Mouse (Mus musculus) heart, postnatal 0 days (tissue): ENCODE measurements around the gene Dgat2. TPM values are rescaled to one million over a fixed set of nuclear protein-coding genes. Genes with fewer than 3 reads are reported as not detected.

Source experiments
- ATAC-seq: fragments of 200-750 bp; cut with Nextera tagmentation; 2 replicates; pipeline ENCODE4 v1.8.0; 2017; ENCODE audit warnings: low read depth, moderate number of reproducible peaks, moderate library complexity; ENCODE audit not compliant: insufficient read depth
- DNase-seq: peaks from one replicate; pipeline ENCODE4 v3.0.0-alpha.2; 2016; ENCODE audit warnings: low spot score
- H3K27ac ChIP-seq: fragments of 300-500 bp; sonication (generic); 2 replicates; pipeline ENCODE4 v1.5.1; 2014; ENCODE audit warnings: low read depth, mild to moderate bottlenecking
- H3K27me3 ChIP-seq: fragments of 300-500 bp; sonication (generic); 2 replicates; pipeline ENCODE4 v1.6.1; 2014; ENCODE audit warnings: low read length, mixed read lengths; ENCODE audit not compliant: control insufficient read depth, insufficient read depth
- H3K36me3 ChIP-seq: fragments of 300-500 bp; sonication (generic); replicated peaks from 2 replicates; pipeline ENCODE4 v1.6.1; 2014; ENCODE audit warnings: low read length, mixed read lengths; ENCODE audit not compliant: control insufficient read depth, insufficient read depth
- H3K4me1 ChIP-seq: fragments of 300-500 bp; sonication (generic); 2 replicates; pipeline ENCODE4 v1.6.1; 2014; ENCODE audit warnings: antibody characterized with exemption; ENCODE audit not compliant: control insufficient read depth, insufficient read depth
- H3K4me2 ChIP-seq: fragments of 300-500 bp; sonication (generic); 2 replicates; pipeline ENCODE4 v1.6.1; 2014; ENCODE audit warnings: low read depth, mild to moderate bottlenecking, low read length, moderate library complexity
- H3K4me3 ChIP-seq: fragments of 300-500 bp; sonication (generic); 2 replicates; pipeline ENCODE4 v1.5.1; 2014; ENCODE audit warnings: low read depth, low read length
- H3K9ac ChIP-seq: fragments of 300-500 bp; sonication (generic); replicated peaks from 2 replicates; pipeline ENCODE4 v1.6.1; 2014; ENCODE audit warnings: low read depth, low read length, mixed read lengths
- H3K9me3 ChIP-seq: fragments of 300-500 bp; sonication (generic); replicated peaks from 2 replicates; pipeline ENCODE4 v1.6.1; 2016; ENCODE audit warnings: low read length; ENCODE audit not compliant: control insufficient read depth
- CTCF ChIP-seq: IDR thresholded peaks from 2 replicates; pipeline ENCODE4 v1.5.1; 2016; ENCODE audit warnings: antibody characterized with exemption, control low read depth, low read depth
- EP300 ChIP-seq: IDR thresholded peaks from 2 replicates; pipeline ENCODE4 v1.6.1; 2016; ENCODE audit warnings: antibody characterized with exemption, low read depth
- WGBS: fragments of 180-500 bp; shearing (Covaris S2); extraction: QIAGEN DNeasy Blood & Tissue Kit; methylation state at CpG from one replicate; pipeline ENCODE4 v1.1.7; 2014; 5-methylcytosine and 5-hydroxymethylcytosine counted together
- polyA plus RNA-seq: library from polyadenylated mRNA; unstranded; fragments of >200 nt; fragmentation: Nextera tagmentation; extraction: Ambion mirVana; gene quantifications from 2 replicates; pipeline ENCODE4 v1.2.1, GENCODE M21; 2015
- total RNA-seq: library from RNA; depleted of rRNA; stranded (reverse); fragments of >200 nt; gene quantifications from 2 replicates; pipeline ENCODE4 v1.2.3, GENCODE M21; 2014; ENCODE audit warnings: low replicate concordance

Gene Dgat2
- total and polyA plus RNA-seq, 2 experiments from 2014 or later: 114 to 115 TPM

DNA sequence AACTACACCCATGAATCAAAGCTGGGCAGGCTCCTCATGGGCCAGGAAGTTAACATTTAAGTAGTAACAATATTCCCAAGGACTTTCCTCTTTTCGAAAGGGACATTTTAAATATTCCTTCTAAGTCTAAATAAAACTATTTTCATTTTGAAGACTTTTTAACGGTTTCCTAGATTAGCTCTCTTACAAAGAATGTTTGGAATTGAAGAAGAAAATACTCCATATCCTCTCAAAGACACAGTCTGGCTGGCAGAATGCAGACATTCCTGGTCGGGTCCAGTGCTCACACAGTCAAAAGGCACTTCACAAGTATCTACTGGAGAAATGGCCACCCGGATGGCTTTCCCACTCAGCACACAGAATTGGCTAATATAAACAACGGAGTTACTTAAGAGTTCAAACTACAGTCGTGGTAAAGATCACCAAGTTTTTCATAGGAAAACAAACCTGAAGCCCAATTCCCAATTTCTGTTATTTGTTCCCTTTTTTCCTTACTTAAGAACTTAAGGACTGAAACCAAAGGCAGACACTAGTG is 50.6 kb downstream of the Dgat2 start:
- DNase-seq (peak; percentile 55), ATAC-seq (no peak)
- WGBS: 30% methylated on average over 6 of the region's 6 CpGs
- H3K27me3 ChIP-seq: no peaks in the 10 kb centered on the region
- H3K4me3 ChIP-seq: no peak overlapping the region
- peak overlapping the region; percentile 79 for H3K27ac ChIP-seq
- no peaks in the 10 kb centered on the region for H3K9me3 ChIP-seq
- H3K9ac ChIP-seq: no peak overlapping the region
- TF ChIP-seq EP300 (no peak), CTCF (no peak)
- peaks cover 20% of the 10 kb centered on the region for H3K4me1 ChIP-seq
- no peaks in the 10 kb centered on the region for H3K36me3 ChIP-seq
- H3K4me2 ChIP-seq: peak overlapping the region; percentile 43

DNA sequence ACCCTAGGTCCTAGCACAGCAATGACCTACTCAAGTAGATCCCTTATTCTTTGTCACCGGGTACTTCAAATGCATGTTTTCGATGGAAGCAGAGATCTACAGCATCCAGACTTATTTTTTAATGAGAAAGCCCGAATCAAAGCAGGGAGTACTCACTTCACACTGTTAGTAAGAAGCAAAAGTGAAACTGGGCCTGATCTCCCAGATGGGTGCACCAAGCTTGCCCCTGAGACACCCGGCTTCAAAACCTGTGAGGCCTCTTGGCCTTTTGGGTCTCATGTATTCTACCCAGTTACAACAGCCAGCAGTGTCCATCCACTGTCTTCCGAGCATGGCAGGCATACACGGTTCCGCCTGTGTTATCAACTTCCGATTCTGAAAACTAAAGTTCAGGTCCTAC is 53.6 kb downstream of the Dgat2 start:
- TF ChIP-seq CTCF (no peak), EP300 (no peak)
- H3K4me1 ChIP-seq: peaks cover 35% of the 10 kb centered on the region
- 81% methylated on average over 8 of the region's 8 CpGs for WGBS

DNA sequence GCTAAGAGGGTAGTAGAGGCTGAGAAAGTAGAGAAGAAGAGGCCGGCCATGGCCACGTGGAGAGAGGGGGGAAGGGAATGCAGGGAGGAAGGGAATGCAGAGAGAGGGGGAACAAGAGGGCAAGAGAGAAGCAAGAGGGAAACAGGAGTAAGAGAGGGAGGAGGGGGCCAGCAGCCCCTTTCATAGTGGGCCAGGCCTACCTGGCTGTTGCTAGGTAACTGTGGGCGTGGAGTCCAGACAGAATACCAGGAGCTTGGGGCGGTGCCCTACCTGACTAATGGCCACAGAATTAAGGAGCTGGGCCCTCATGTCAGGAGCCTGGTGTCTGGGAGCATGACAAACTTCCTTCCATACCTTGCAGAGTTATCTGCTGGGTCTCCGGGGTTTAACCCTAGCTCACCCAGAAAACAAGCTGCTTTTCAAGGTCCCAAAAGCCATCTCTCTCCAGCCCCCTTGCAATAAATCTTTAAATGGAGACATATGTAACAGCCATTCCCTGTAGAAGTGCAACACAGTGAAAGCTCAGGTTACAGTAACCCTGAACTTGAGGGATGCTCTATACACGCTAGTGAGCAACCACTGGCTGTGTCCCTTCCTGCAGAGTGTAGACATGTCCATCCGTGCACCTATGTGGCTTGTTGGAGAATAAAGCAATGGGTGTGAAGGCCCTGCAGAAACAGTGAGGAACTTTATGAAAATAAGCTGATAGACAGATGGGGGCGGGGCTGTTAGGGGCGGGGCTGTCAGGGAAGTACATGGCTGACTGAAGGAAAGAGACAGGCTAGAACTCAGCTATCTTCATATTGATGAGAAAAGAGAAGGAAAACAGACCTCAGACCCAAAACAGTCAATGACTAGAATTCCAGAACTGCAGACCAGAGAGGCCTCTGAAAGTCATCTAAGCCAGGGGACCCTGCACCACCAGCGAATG is 54.2 kb downstream of the Dgat2 start:
- no peaks in the 10 kb centered on the region for H3K27me3 ChIP-seq
- ATAC-seq (no peak), DNase-seq (no peak)
- H3K9ac ChIP-seq: no peak overlapping the region
- no peaks in the 10 kb centered on the region for H3K36me3 ChIP-seq
- H3K27ac ChIP-seq: peak overlapping the region; percentile 49; the same call in 1 of the 2 replicates
- no peak overlapping the region for H3K4me2 ChIP-seq
- H3K9me3 ChIP-seq: no peaks in the 10 kb centered on the region
- TF ChIP-seq EP300: no peak
- TF ChIP-seq CTCF: no peak
- 63% methylated on average over 10 of the region's 10 CpGs for WGBS
- H3K4me3 ChIP-seq: no peak overlapping the region
- peaks cover 35% of the 10 kb centered on the region for H3K4me1 ChIP-seq

More for the DNA sequence above, 53.6 kb downstream of the Dgat2 start:
- no peaks in the 10 kb centered on the region for H3K27me3 ChIP-seq
- H3K4me3 ChIP-seq: no peak overlapping the region
- DNase-seq (no peak), ATAC-seq (no peak)
- no peak overlapping the region for H3K9ac ChIP-seq
- 0 out of 2 replicates have a peak overlapping the region, but pooled peaks have one; percentile 15 for H3K27ac ChIP-seq
- no peak overlapping the region for H3K4me2 ChIP-seq
- no peaks in the 10 kb centered on the region for H3K9me3 ChIP-seq
- H3K36me3 ChIP-seq: no peaks in the 10 kb centered on the region

DNA sequence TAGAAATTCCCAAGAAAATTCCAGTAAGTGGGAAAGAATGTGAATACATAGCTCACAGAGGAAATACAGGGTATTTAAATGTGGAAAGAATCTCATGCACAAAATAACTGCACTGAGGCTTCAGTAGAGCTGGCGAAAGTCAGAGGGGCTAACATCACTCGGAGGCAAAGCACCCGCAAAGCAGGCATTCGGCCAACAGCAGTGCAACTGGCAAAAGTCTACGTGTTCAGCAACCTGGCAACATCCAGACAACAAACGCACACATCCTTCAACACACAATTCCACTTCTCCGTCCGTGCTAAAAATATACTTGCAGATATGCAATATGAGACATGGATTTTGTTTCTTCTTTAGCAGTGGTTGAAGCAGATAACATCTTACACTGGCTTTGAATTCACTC is 56.5 kb downstream of the Dgat2 start:
- DNase-seq: peak; percentile 84
- no peaks in the 10 kb centered on the region for H3K36me3 ChIP-seq
- H3K9ac ChIP-seq: no peak overlapping the region
- H3K4me1 ChIP-seq: peaks cover 33% of the 10 kb centered on the region
- TF ChIP-seq EP300: no peak
- TF ChIP-seq CTCF: no peak
- H3K27me3 ChIP-seq: no peaks in the 10 kb centered on the region
- H3K27ac ChIP-seq: peak overlapping the region; percentile 71
- WGBS: 5% methylated on average over 8 of the region's 8 CpGs
- ATAC-seq: peak; percentile 76
- H3K4me2 ChIP-seq: peak overlapping the region; percentile 36; the same call in 1 of the 2 replicates
- H3K9me3 ChIP-seq: no peaks in the 10 kb centered on the region
- no peak overlapping the region for H3K4me3 ChIP-seq

DNA sequence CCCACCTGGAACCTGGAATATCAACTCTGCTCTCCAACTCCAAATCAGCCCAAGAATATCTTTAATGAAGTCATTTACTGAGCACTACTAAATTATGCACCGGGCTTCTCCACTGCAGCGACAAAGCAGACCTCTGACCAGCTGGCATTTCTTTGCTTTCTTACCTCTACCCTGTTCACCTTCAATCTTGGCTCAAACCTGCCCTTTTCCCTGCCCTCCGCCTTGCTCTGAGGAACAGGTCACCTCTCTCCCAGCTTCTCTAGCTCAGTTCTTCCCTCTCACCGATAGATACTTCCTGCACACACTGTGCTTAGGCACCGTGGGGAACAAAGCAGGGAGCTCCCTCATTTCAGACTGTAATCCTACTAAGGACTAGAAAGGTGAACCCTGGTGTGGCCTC is 59.9 kb downstream of the Dgat2 start:
- WGBS: 62% methylated on average over 5 of the region's 5 CpGs
- Histone ChIP-seq H3K9me3 (no peaks in the 10 kb centered on the region), H3K9ac (no peak overlapping the region), H3K4me2 (no peak overlapping the region), H3K36me3 (no peaks in the 10 kb centered on the region), H3K4me3 (no peak overlapping the region), H3K4me1 (peaks cover 33% of the 10 kb centered on the region), H3K27ac (no peak overlapping the region), H3K27me3 (no peaks in the 10 kb centered on the region)
- ATAC-seq (no peak), DNase-seq (no peak)
- TF ChIP-seq CTCF (no peak), EP300 (no peak)
